Mouse (Mus musculus): ENCODE measurements at regions not wholly inside any gene's neighbourhood (a gene's known extent, or its start where the extent isn't known, plus 50 kb on each side); places are given as distances from the start of the nearest gene placed in this dataset.

GRCm38 (mm10) chr12:112403688-112404240, 85.5 kb upstream of the A530016L24Rik start:
- Histone ChIP-seq H3K9me3 (replicated peaks) (no peaks in the 10 kb centered on the region), H3K27me3 (replicated peaks) (no peaks in the 10 kb centered on the region), H3K4me2 (no peak overlapping the region), H3K4me1 (peaks cover 40% of the 10 kb centered on the region), H3K27ac (replicated peaks) (no peak overlapping the region), H3K36me3 (no peaks in the 10 kb centered on the region), H3K4me3 (replicated peaks) (no peak overlapping the region), H3K9ac (replicated peaks) (no peak overlapping the region)
- 33% methylated on average over 11 of the region's 11 CpGs for WGBS
- peak; percentile 83 for ATAC-seq (ENCODE audit: low FRiP score)

DNA sequence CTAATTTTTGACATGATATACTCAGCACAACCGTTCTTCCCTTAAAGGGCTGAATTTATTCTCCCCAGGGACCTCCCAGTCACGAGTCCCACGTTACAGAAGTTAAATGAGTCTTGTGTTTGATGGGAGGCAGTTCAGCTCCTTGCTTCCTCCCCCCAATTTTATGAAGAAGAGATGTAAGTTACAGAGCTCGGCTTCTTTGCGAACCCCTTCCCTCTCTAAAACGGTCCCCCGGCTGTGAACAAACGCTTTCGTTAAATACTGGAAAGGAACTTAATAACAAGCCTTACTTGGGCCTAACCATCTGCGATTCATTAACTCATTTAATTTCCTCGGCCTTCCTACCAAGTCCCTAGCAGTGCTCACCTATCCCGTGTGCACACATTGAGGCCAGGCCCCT, 84.9 kb upstream of the A530016L24Rik start:
- no peak overlapping the region for H3K27ac ChIP-seq (replicated peaks)
- no peak overlapping the region for H3K9ac ChIP-seq (replicated peaks)
- no peak for ATAC-seq (ENCODE audit: low FRiP score)

GRCm38 (mm10) chr12:112405781-112406213, 83.5 kb upstream of the A530016L24Rik start:
- WGBS: 32% methylated on average over 12 of the region's 12 CpGs
- Histone ChIP-seq H3K4me3 (replicated peaks) (no peak overlapping the region), H3K4me2 (no peak overlapping the region), H3K27ac (replicated peaks) (peak overlapping the region; percentile 14; the same call in 1 of the 2 replicates), H3K9ac (replicated peaks) (no peak overlapping the region), H3K9me3 (replicated peaks) (no peaks in the 10 kb centered on the region), H3K4me1 (peaks cover 44% of the 10 kb centered on the region), H3K36me3 (no peaks in the 10 kb centered on the region), H3K27me3 (replicated peaks) (peaks cover 5% of the 10 kb centered on the region; the same call in 1 of the 2 replicates)
- ATAC-seq (ENCODE audit: low FRiP score): no peak

More for the DNA sequence above, 84.9 kb upstream of the A530016L24Rik start:
- Histone ChIP-seq H3K4me2 (no peak overlapping the region), H3K9me3 (replicated peaks) (no peaks in the 10 kb centered on the region), H3K36me3 (no peaks in the 10 kb centered on the region), H3K4me3 (replicated peaks) (no peak overlapping the region), H3K4me1 (peaks cover 40% of the 10 kb centered on the region), H3K27me3 (replicated peaks) (peaks cover 3% of the 10 kb centered on the region; the same call in 1 of the 2 replicates)
- 50% methylated on average over 12 of the region's 12 CpGs for WGBS

- Histone ChIP-seq H3K9ac (replicated peaks) (no peak overlapping the region), H3K27ac (replicated peaks) (no peak overlapping the region), H3K4me3 (replicated peaks) (no peak overlapping the region), H3K4me2 (no peak overlapping the region), H3K27me3 (replicated peaks) (peaks cover 17% of the 10 kb centered on the region; the same call in 1 of the 2 replicates), H3K9me3 (replicated peaks) (no peaks in the 10 kb centered on the region), H3K4me1 (peaks cover 17% of the 10 kb centered on the region), H3K36me3 (no peaks in the 10 kb centered on the region)
- no peak for ATAC-seq (ENCODE audit: low FRiP score)
- WGBS: 8% methylated on average over 13 of the region's 13 CpGs
Measured at GRCm38 (mm10) chr12:112411612-112412350, 77.5 kb upstream of the A530016L24Rik start.

DNA sequence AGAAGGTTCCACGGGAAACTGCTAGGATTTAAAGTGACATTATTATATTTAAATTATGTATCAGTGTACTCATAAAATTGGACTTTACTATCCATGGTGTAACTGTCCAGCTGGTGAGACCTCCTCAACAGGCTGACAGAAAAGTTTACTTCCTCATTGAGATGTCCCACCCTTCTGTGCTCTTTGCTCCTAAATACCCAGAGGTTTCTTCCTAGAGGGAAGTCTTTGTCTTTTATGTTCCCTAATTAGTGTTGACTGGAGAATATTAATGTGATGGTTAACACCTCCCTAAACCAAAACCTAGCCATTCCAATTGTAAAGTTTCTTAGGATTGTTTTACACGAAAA, 76.9 kb upstream of the A530016L24Rik start:
- H3K9ac ChIP-seq (replicated peaks): no peak overlapping the region
- H3K4me1 ChIP-seq: peaks cover 14% of the 10 kb centered on the region
- H3K27me3 ChIP-seq (replicated peaks): peaks cover 17% of the 10 kb centered on the region; the same call in 1 of the 2 replicates
- no peak overlapping the region for H3K4me2 ChIP-seq
- WGBS: 33% methylated on average over 2 of the region's 2 CpGs
- no peak for ATAC-seq (ENCODE audit: low FRiP score)
- H3K9me3 ChIP-seq (replicated peaks): no peaks in the 10 kb centered on the region
- H3K36me3 ChIP-seq: no peaks in the 10 kb centered on the region
- H3K27ac ChIP-seq (replicated peaks): no peak overlapping the region
- no peak overlapping the region for H3K4me3 ChIP-seq (replicated peaks)

GRCm38 (mm10) chr12:112415926-112416473, 73.2 kb upstream of the A530016L24Rik start:
- Histone ChIP-seq H3K4me1 (peaks cover 10% of the 10 kb centered on the region), H3K27ac (replicated peaks) (no peak overlapping the region), H3K4me2 (no peak overlapping the region), H3K9me3 (replicated peaks) (no peaks in the 10 kb centered on the region), H3K9ac (replicated peaks) (no peak overlapping the region), H3K36me3 (no peaks in the 10 kb centered on the region), H3K27me3 (replicated peaks) (peaks cover 12% of the 10 kb centered on the region; the same call in 1 of the 2 replicates), H3K4me3 (replicated peaks) (no peak overlapping the region)
- WGBS: 84% methylated on average over 18 of the region's 18 CpGs
- no peak for ATAC-seq (ENCODE audit: low FRiP score)

DNA sequence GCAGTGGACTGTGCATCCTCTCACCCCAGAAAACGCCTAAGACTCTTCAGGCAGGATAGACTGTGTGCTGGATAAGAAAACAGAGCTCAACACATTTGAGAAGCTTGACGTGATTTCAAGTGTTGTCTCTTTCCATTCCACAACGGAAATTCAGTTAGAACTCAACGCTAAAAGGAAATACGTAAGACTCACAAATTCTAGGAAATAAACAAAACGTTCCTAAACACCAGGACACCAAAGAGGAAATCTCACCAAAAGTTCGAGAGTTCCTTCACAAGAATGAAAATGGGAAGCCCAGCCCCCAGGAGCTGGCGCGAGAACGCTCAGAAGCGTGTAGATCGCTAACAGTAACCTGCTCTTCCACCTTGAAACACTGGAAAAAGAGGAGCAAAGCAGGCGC, 72.7 kb upstream of the A530016L24Rik start:
- H3K36me3 ChIP-seq: no peaks in the 10 kb centered on the region
- H3K4me3 ChIP-seq (replicated peaks): no peak overlapping the region
- no peaks in the 10 kb centered on the region for H3K9me3 ChIP-seq (replicated peaks)
- ATAC-seq (ENCODE audit: low FRiP score): no peak
- H3K4me1 ChIP-seq: peaks cover 6% of the 10 kb centered on the region
- H3K27ac ChIP-seq (replicated peaks): no peak overlapping the region
- no peak overlapping the region for H3K9ac ChIP-seq (replicated peaks)
- H3K4me2 ChIP-seq: no peak overlapping the region
- H3K27me3 ChIP-seq (replicated peaks): peaks cover 12% of the 10 kb centered on the region; the same call in 1 of the 2 replicates
- WGBS: 85% methylated on average over 13 of the region's 13 CpGs

DNA sequence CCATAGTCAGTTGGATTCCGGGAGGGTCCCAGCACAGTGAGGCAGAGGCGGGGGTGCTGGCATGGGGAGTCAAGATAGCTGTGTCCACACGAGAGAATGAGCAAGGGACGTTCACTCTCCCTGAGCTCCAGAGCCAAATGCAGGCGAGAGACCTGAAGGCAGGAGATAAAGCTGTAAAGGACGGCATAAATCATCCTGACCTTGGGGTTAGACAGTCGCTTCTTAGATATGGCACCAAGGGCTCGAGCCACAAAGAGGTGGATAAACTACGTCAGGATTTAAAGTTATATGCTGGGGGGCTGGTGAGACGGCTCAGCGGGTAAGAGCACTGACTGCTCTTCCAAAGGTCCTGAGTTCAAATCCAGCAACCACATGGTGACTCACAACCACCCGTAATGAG, 70.6 kb upstream of the A530016L24Rik start:
- no peak overlapping the region for H3K27ac ChIP-seq (replicated peaks)
- H3K36me3 ChIP-seq: no peaks in the 10 kb centered on the region
- no peak overlapping the region for H3K4me3 ChIP-seq (replicated peaks)
- WGBS: 66% methylated on average over 12 of the region's 12 CpGs
- H3K4me2 ChIP-seq: no peak overlapping the region
- ATAC-seq (ENCODE audit: low FRiP score): no peak
- H3K9ac ChIP-seq (replicated peaks): no peak overlapping the region
- H3K4me1 ChIP-seq: no peaks in the 10 kb centered on the region
- no peaks in the 10 kb centered on the region for H3K9me3 ChIP-seq (replicated peaks)
- peaks cover 15% of the 10 kb centered on the region for H3K27me3 ChIP-seq (replicated peaks)

DNA sequence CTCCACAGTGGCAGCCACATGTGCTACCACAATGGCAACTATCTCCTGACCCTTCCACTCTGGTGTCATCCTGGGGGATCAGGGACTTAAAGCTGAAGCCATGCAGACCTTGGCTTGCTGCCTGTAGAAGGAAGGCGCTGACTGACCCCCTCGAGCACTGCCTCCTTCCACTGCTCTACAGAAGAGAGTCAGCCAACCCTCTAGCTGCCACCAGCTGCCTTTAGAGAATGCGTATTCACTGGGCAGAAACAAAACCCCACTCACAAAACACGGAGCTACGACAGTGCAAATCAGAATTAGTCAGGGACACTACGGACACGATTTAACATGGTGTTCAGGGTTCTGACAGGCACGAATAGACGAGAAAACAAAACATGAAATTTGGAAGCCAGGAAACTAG, 67.1 kb upstream of the A530016L24Rik start:
- Histone ChIP-seq H3K9ac (replicated peaks) (no peak overlapping the region), H3K27me3 (replicated peaks) (peaks cover 4% of the 10 kb centered on the region; the same call in 1 of the 2 replicates), H3K4me2 (no peak overlapping the region), H3K4me3 (replicated peaks) (no peak overlapping the region), H3K4me1 (peaks cover 10% of the 10 kb centered on the region), H3K9me3 (replicated peaks) (no peaks in the 10 kb centered on the region), H3K36me3 (no peaks in the 10 kb centered on the region), H3K27ac (replicated peaks) (no peak overlapping the region)
- ATAC-seq (ENCODE audit: low FRiP score): no peak
- WGBS: 39% methylated on average over 9 of the region's 9 CpGs

DNA sequence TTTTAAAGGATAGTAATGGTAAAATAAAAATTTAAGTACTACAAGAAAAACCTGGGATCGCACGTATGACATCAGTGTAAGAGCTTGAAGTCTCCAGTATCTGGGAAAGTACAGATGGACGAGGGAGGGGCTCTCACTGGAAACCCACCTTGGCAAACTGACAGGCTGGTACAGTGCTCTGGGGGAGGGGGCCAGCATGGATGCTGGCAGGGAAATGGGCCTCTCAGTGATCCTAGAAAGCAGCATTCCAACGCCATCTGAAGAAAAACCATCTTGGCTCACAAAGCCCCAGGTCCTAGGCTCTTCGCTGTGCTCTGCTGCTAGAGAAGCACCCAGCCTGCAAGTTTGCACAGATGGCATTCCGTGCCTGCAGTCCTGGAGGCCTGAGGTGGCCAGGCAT, 65.1 kb upstream of the A530016L24Rik start:
- Histone ChIP-seq H3K27ac (replicated peaks) (no peak overlapping the region), H3K4me3 (replicated peaks) (no peak overlapping the region), H3K4me1 (peaks cover 20% of the 10 kb centered on the region), H3K4me2 (no peak overlapping the region), H3K9ac (replicated peaks) (no peak overlapping the region), H3K9me3 (replicated peaks) (no peaks in the 10 kb centered on the region), H3K36me3 (no peaks in the 10 kb centered on the region), H3K27me3 (replicated peaks) (peaks cover 4% of the 10 kb centered on the region; the same call in 1 of the 2 replicates)
- 90% methylated on average over 6 of the region's 6 CpGs for WGBS
- ATAC-seq (ENCODE audit: low FRiP score): no peak

- 53% methylated on average over 9 of the region's 9 CpGs for WGBS
- no peak overlapping the region for H3K4me2 ChIP-seq
- no peak overlapping the region; the same call in 1 of the 2 replicates for H3K27ac ChIP-seq (replicated peaks)
- H3K4me3 ChIP-seq (replicated peaks): no peak overlapping the region
- H3K4me1 ChIP-seq: peaks cover 36% of the 10 kb centered on the region
- H3K27me3 ChIP-seq (replicated peaks): peaks cover 4% of the 10 kb centered on the region; the same call in 1 of the 2 replicates
- no peak for ATAC-seq (ENCODE audit: low FRiP score)
- no peak overlapping the region for H3K9ac ChIP-seq (replicated peaks)
- no peaks in the 10 kb centered on the region for H3K36me3 ChIP-seq
- H3K9me3 ChIP-seq (replicated peaks): no peaks in the 10 kb centered on the region
Measured at GRCm38 (mm10) chr12:112426681-112427080, 62.6 kb upstream of the A530016L24Rik start.

All from neural tube, embryonic 15.5 days (tissue).